Mouse (Mus musculus): Measurements from ENCODE around the gene Larp4b.

GRCm38 (mm10) chr13:9142371-9142770 is 48.7 kb downstream of the Larp4b start:
- TF ChIP-seq CTCF (IDR thresholded peaks at IDR 0.05): no peak
- TF ChIP-seq POLR2A (IDR thresholded peaks at IDR 0.05; ENCODE audit: insufficient read depth, low read depth, low read length): no peak
- TF ChIP-seq EP300 (IDR thresholded peaks at IDR 0.05; ENCODE audit: insufficient read depth, low read depth, low read length): no peak
